Mouse (Mus musculus): ENCODE measurements around the gene Ambra1. TPM values are rescaled to one million over a fixed set of nuclear protein-coding genes. Genes with fewer than 3 reads are reported as not detected.

The Ambra1 gene
- 14.3 TPM for polyA plus RNA-seq (2012; fragmentation: generic; extraction: Trizol)
- long read RNA-seq, experiment 1, full-length matches to known transcripts, result 1 of 7 reads
- long read RNA-seq, experiment 1, partial matches to known transcripts, result 5 of 7 reads
- long read RNA-seq, experiment 1, other reads (novel, unspliced or antisense), result 1 of 7 reads
- long read RNA-seq, experiment 2, full-length matches to known transcripts, result 48 of 69 reads
- long read RNA-seq, experiment 2, partial matches to known transcripts, result 13 of 69 reads
- long read RNA-seq, experiment 2, other reads (novel, unspliced or antisense), result 8 of 69 reads

DNA sequence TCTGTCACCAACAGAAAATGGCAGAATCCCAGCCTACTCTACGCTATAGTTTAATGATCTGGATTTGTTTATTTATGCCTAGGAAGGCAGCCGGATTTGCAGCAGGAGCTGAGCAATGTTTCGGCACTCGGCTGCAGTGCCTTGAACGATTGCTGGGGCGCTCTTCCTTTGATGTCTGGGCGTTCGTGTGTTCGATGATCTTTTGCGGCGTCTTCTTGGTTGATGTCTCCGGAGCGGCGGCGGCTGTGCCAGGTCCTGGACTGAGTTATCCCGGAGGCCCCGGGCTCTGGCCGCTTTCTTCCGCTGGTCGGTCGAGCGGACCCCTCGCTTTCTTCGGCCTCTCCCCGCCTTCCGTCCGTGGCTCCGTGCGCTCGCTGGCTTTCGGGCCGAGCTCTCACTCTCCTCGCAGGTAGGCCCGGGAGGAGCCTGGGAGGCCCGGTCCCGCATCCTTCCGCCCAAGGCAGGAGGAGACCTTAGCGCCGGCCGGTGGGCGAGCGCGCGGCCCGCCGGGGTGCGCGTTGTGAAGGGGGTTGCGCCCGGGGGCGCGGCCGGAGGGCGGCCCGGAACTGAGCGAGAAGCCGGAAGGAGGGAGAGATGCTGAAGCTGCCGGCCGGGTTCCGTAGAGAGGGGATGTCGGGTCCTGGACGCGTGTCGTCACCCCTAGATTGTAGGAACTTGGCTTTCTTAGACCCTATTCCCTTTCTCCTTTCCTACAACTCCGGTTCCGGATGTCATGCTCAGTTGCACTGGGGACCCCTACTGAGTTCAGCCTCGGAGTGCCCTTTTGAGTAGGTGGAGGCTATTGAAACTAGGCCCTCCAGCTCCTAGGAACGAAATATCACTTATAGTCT is at the start of gene Ambra1:
Gene Ambra1, plus strand, starts transcription at position 164 of the 851 bp plus-strand sequence.
- peaks cover 10% of the 10 kb centered on the region for H3K27me3 ChIP-seq (ENCODE audit: control insufficient read depth, insufficient read depth, insufficient read length)
- H3K4me3 ChIP-seq (ENCODE audit: insufficient read depth, poor library complexity, severe bottlenecking), result peak within 1 kb of the TSS; percentile 89
- H3K79me3 ChIP-seq (ENCODE audit: low read depth), result peaks cover 44% of the 10 kb centered on the region
- peaks cover 53% of the 10 kb centered on the region for H3K79me2 ChIP-seq (ENCODE audit: control insufficient read depth, insufficient read depth)
- no peak for TF ChIP-seq CTCF (IDR thresholded peaks at IDR 0.05; ENCODE audit: control insufficient read depth, insufficient read depth, insufficient read length)
- TF ChIP-seq FOSL1 (IDR thresholded peaks at IDR 0.05; ENCODE audit: insufficient read depth, low read length, poor library complexity, severe bottlenecking), result no peak
- TF ChIP-seq MAX (IDR thresholded peaks at IDR 0.05), result peak; percentile 6
- TF ChIP-seq MYOG (IDR thresholded peaks at IDR 0.05; ENCODE audit: control insufficient read depth, extremely low read depth, insufficient read length), result no peak
- peak within 1 kb of the TSS; percentile 80 for H3ac ChIP-seq (ENCODE audit: control insufficient read depth, insufficient read length, low read depth)
- H3K36me3 ChIP-seq (ENCODE audit: control insufficient read depth, insufficient read depth), result no peaks in the 10 kb centered on the region

DNA sequence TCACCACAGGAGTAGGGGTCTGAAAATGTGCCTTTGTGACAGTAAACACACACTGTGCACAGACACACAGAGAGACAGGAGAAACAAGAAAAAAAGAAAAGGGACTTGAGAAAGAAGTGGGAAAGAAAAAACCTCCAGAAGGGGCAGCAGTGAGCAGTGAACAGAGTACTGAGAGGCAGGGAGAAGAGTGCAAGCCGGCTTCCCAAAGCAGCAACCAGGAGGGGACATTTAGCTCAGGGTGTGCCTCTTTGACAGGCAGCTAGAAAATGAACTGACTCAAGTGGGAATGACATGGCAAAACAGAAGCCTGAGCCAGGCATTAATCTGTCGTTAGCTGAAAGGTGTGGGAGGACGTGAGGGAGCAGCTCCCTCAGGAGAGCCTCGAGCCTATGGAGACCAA is 47.1 kb upstream of the Ambra1 start:
- Histone ChIP-seq H3K79me3 (ENCODE audit: low read depth) (no peaks in the 10 kb centered on the region), H3ac (ENCODE audit: control insufficient read depth, insufficient read length, low read depth) (no peak overlapping the region), H3K4me3 (ENCODE audit: insufficient read depth, poor library complexity, severe bottlenecking) (no peak overlapping the region), H3K79me2 (ENCODE audit: control insufficient read depth, insufficient read depth) (no peaks in the 10 kb centered on the region), H3K36me3 (ENCODE audit: control insufficient read depth, insufficient read depth) (peaks cover 20% of the 10 kb centered on the region), H3K27me3 (ENCODE audit: control insufficient read depth, insufficient read depth, insufficient read length) (no peaks in the 10 kb centered on the region)
- TF ChIP-seq CEBPB (IDR thresholded peaks at IDR 0.05; ENCODE audit: low read depth) (no peak), MAX (IDR thresholded peaks at IDR 0.05) (no peak), FOSL1 (IDR thresholded peaks at IDR 0.05; ENCODE audit: insufficient read depth, low read length, poor library complexity, severe bottlenecking) (no peak), MYOG (IDR thresholded peaks at IDR 0.05; ENCODE audit: control insufficient read depth, extremely low read depth, insufficient read length) (no peak), USF1 (IDR thresholded peaks at IDR 0.05; ENCODE audit: low read depth) (no peak), MYOD1 (IDR thresholded peaks at IDR 0.05; ENCODE audit: control insufficient read depth, insufficient read length, low read depth) (no peak), CTCF (IDR thresholded peaks at IDR 0.05; ENCODE audit: control insufficient read depth, insufficient read depth, insufficient read length) (no peak)

GRCm38 (mm10) chr2:91683919-91684318 is 46.0 kb upstream of the Ambra1 start:
- Histone ChIP-seq H3ac (ENCODE audit: control insufficient read depth, insufficient read length, low read depth) (no peak overlapping the region), H3K79me2 (ENCODE audit: control insufficient read depth, insufficient read depth) (no peaks in the 10 kb centered on the region), H3K4me3 (ENCODE audit: insufficient read depth, poor library complexity, severe bottlenecking) (no peak overlapping the region), H3K79me3 (ENCODE audit: low read depth) (no peaks in the 10 kb centered on the region), H3K27me3 (ENCODE audit: control insufficient read depth, insufficient read depth, insufficient read length) (no peaks in the 10 kb centered on the region), H3K36me3 (ENCODE audit: control insufficient read depth, insufficient read depth) (peaks cover 27% of the 10 kb centered on the region)
- TF ChIP-seq FOSL1 (IDR thresholded peaks at IDR 0.05; ENCODE audit: insufficient read depth, low read length, poor library complexity, severe bottlenecking) (no peak), MYOD1 (IDR thresholded peaks at IDR 0.05; ENCODE audit: control insufficient read depth, insufficient read length, low read depth) (no peak), MAX (IDR thresholded peaks at IDR 0.05) (no peak)

GRCm38 (mm10) chr2:91689452-91689851 is 40.5 kb upstream of the Ambra1 start:
- Histone ChIP-seq H3K4me3 (ENCODE audit: insufficient read depth, poor library complexity, severe bottlenecking) (no peak overlapping the region), H3K27me3 (ENCODE audit: control insufficient read depth, insufficient read depth, insufficient read length) (no peaks in the 10 kb centered on the region), H3K79me2 (ENCODE audit: control insufficient read depth, insufficient read depth) (no peaks in the 10 kb centered on the region), H3K36me3 (ENCODE audit: control insufficient read depth, insufficient read depth) (peaks cover 18% of the 10 kb centered on the region), H3ac (ENCODE audit: control insufficient read depth, insufficient read length, low read depth) (no peak overlapping the region), H3K79me3 (ENCODE audit: low read depth) (no peaks in the 10 kb centered on the region)
- TF ChIP-seq CTCF (IDR thresholded peaks at IDR 0.05; ENCODE audit: control insufficient read depth, insufficient read depth, insufficient read length) (no peak), MAX (IDR thresholded peaks at IDR 0.05) (no peak)

GRCm38 (mm10) chr2:91695436-91696224 is 34.3 kb upstream of the Ambra1 start:
- Histone ChIP-seq H3K79me3 (ENCODE audit: low read depth) (no peaks in the 10 kb centered on the region), H3ac (ENCODE audit: control insufficient read depth, insufficient read length, low read depth) (no peak overlapping the region), H3K27me3 (ENCODE audit: control insufficient read depth, insufficient read depth, insufficient read length) (no peaks in the 10 kb centered on the region), H3K36me3 (ENCODE audit: control insufficient read depth, insufficient read depth) (peaks cover 12% of the 10 kb centered on the region), H3K79me2 (ENCODE audit: control insufficient read depth, insufficient read depth) (no peaks in the 10 kb centered on the region), H3K4me3 (ENCODE audit: insufficient read depth, poor library complexity, severe bottlenecking) (no peak overlapping the region)
- no peak for TF ChIP-seq FOSL1 (IDR thresholded peaks at IDR 0.05; ENCODE audit: insufficient read depth, low read length, poor library complexity, severe bottlenecking)
- no peak for TF ChIP-seq MYOD1 (IDR thresholded peaks at IDR 0.05; ENCODE audit: control insufficient read depth, insufficient read length, low read depth)
- no peak for TF ChIP-seq CEBPB (IDR thresholded peaks at IDR 0.05; ENCODE audit: low read depth)
- no peak for TF ChIP-seq CTCF (IDR thresholded peaks at IDR 0.05; ENCODE audit: control insufficient read depth, insufficient read depth, insufficient read length)
- no peak for TF ChIP-seq MYOG (IDR thresholded peaks at IDR 0.05; ENCODE audit: control insufficient read depth, extremely low read depth, insufficient read length)
- TF ChIP-seq MAX (IDR thresholded peaks at IDR 0.05), result no peak
- no peak for TF ChIP-seq USF1 (IDR thresholded peaks at IDR 0.05; ENCODE audit: low read depth)

All from C2C12 (cell line).